Mouse (Mus musculus) forebrain, embryonic 16.5 days (tissue): ENCODE results near the gene Kcnmb4. TPM values are rescaled to one million over a fixed set of nuclear protein-coding genes. Genes with fewer than 3 reads are reported as not detected.

ENCODE experiments used
- ATAC-seq: fragments of 200-750 bp; cut with Nextera tagmentation; 2 replicates; pipeline ENCODE4 v1.8.0; 2017; ENCODE audit warnings: mild to moderate bottlenecking, moderate library complexity
- H3K27ac ChIP-seq: fragments of 300-500 bp; sonication (generic); 2 replicates; pipeline ENCODE4 v1.5.1; 2014; ENCODE audit warnings: low read length, control low read depth
- H3K27me3 ChIP-seq: fragments of 300-500 bp; sonication (generic); replicated peaks from 2 replicates; pipeline ENCODE4 v1.6.1; 2014; ENCODE audit warnings: low read length; ENCODE audit not compliant: control insufficient read depth, insufficient read depth
- H3K36me3 ChIP-seq: fragments of 300-500 bp; sonication (generic); 2 replicates; pipeline ENCODE4 v1.6.1; 2014; ENCODE audit not compliant: control insufficient read depth, insufficient read depth
- H3K4me1 ChIP-seq: fragments of 300-500 bp; sonication (generic); replicated peaks from 2 replicates; pipeline ENCODE4 v1.6.1; 2014; ENCODE audit warnings: low read length; ENCODE audit not compliant: control insufficient read depth, insufficient read depth
- H3K4me2 ChIP-seq: fragments of 300-500 bp; sonication (generic); 2 replicates; pipeline ENCODE4 v1.6.1; 2014; ENCODE audit warnings: mild to moderate bottlenecking, low read length, control low read depth
- H3K4me3 ChIP-seq: fragments of 300-500 bp; sonication (generic); replicated peaks from 2 replicates; pipeline ENCODE4 v1.5.1; 2014; ENCODE audit warnings: mild to moderate bottlenecking, low read length, control low read depth
- H3K9ac ChIP-seq: fragments of 300-500 bp; sonication (generic); replicated peaks from 2 replicates; pipeline ENCODE4 v1.6.1; 2014; ENCODE audit warnings: low read depth, low read length, control low read depth
- H3K9me3 ChIP-seq: fragments of 300-500 bp; sonication (generic); 2 replicates; pipeline ENCODE4 v1.6.1; 2016; ENCODE audit warnings: low read length; ENCODE audit not compliant: control insufficient read depth
- WGBS: fragments of 180-500 bp; shearing (Covaris S2); extraction: QIAGEN DNeasy Blood & Tissue Kit; methylation state at CpG from one replicate; pipeline ENCODE4 v1.1.7; 2014; 5-methylcytosine and 5-hydroxymethylcytosine counted together
- polyA plus RNA-seq: library from polyadenylated mRNA; unstranded; fragments of >200 nt; fragmentation: Nextera tagmentation; extraction: Ambion mirVana; gene quantifications from 2 replicates; pipeline ENCODE4 v1.2.1, GENCODE M21; 2015

The Kcnmb4 gene
- polyA plus RNA-seq: 21.2 and 23.1 TPM in 2 replicates

DNA sequence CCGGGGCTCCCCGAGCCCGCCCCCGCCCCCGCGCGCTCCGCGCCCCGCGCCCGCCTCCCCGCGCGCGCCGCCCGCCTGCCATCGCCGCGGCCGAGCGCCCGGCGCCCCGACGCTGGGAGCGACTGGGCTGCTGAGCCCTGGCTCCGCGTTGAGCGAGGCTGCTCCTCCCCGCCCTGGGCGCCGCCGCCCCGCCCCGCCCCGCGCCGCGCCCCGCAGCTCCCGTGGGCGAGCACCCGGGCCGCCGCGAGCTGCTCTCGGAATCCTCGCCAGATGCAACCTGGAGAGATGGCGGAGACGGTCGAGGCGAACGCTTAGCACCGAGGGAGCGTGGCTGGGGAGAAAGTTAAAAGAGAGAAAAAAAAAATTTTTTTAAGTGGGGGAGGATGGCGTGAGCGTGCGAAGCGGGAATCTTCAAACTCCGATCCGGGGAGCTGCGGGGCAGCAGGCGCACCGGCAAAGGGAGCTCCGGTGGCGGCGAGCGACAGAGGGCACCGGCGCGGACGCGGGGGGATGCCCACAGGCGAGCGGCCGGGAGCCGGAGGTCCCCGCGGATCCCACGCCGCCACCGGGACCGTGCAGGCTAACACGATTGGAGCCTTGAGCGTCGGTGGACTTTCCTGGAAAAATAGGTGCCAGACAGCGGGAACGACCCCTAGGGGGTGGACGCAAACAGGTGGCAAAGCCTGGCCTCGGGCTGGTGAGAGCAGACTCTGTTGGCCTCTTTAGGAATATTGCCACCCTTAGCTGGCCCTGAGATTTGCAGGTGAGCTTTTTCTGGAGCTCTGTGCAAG, at the start of gene Kcnmb4:
Kcnmb4 (minus strand) TSS at position 120 of the 791 bp plus-strand sequence.
- Histone ChIP-seq H3K27me3 (no peaks in the 10 kb centered on the region), H3K4me3 (peak within 1 kb of the TSS; percentile 87), H3K36me3 (no peaks in the 10 kb centered on the region), H3K27ac (peak within 1 kb of the TSS; percentile 92), H3K4me2 (peak within 1 kb of the TSS; percentile 91), H3K9ac (peak within 1 kb of the TSS; percentile 87), H3K9me3 (no peaks in the 10 kb centered on the region), H3K4me1 (peaks cover 36% of the 10 kb centered on the region)
- WGBS: under 1% methylated on average over 62 of the region's 92 CpGs
- ATAC-seq: peak; percentile 84

DNA sequence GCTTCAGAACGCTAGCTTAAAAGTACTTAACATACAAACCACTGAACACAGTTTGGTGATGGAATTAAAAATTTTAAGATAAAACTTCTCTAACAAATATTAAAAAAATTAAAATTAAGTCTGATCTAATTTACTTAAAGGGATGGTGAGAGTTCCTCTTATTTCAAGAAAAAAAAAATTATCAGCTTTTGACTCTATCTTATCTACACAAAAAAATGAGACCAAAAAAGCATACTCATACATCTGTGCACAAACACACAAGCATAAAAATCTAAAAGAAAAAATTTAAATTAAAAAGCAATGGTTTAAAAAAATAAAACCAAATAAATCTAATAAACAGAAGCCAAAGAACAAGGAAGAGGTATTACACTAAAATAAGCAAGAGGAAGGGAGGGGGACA, 45.9 kb upstream of the Kcnmb4 start:
- Histone ChIP-seq H3K27ac (no peak overlapping the region), H3K4me1 (no peaks in the 10 kb centered on the region), H3K4me2 (no peak overlapping the region), H3K9ac (no peak overlapping the region), H3K9me3 (no peaks in the 10 kb centered on the region), H3K4me3 (no peak overlapping the region), H3K36me3 (no peaks in the 10 kb centered on the region), H3K27me3 (no peaks in the 10 kb centered on the region)
- ATAC-seq: no peak
- WGBS: 87% methylated on average over 1 of the region's 1 CpGs

- no peaks in the 10 kb centered on the region for H3K27me3 ChIP-seq
- ATAC-seq: no peak
- no peak overlapping the region for H3K27ac ChIP-seq
- H3K4me1 ChIP-seq: 0 out of 2 replicates have a peak, but pooled peaks cover 3% of the 10 kb centered on the region
- H3K4me3 ChIP-seq: no peak overlapping the region
- 93% methylated on average over 6 of the region's 6 CpGs for WGBS
- no peak overlapping the region for H3K9ac ChIP-seq
- H3K4me2 ChIP-seq: no peak overlapping the region
- no peaks in the 10 kb centered on the region for H3K9me3 ChIP-seq
- H3K36me3 ChIP-seq: no peaks in the 10 kb centered on the region
Measured at GRCm38 (mm10) chr10:116515590-116515989, 41.9 kb upstream of the Kcnmb4 start.

- Histone ChIP-seq H3K27me3 (no peaks in the 10 kb centered on the region), H3K27ac (no peak overlapping the region), H3K9me3 (no peaks in the 10 kb centered on the region), H3K36me3 (no peaks in the 10 kb centered on the region), H3K9ac (no peak overlapping the region), H3K4me2 (no peak overlapping the region), H3K4me3 (no peak overlapping the region), H3K4me1 (0 out of 2 replicates have a peak, but pooled peaks cover 3% of the 10 kb centered on the region)
- ATAC-seq: no peak
- 95% methylated on average over 4 of the region's 4 CpGs for WGBS
Measured at GRCm38 (mm10) chr10:116515158-116515557, 41.5 kb upstream of the Kcnmb4 start.

DNA sequence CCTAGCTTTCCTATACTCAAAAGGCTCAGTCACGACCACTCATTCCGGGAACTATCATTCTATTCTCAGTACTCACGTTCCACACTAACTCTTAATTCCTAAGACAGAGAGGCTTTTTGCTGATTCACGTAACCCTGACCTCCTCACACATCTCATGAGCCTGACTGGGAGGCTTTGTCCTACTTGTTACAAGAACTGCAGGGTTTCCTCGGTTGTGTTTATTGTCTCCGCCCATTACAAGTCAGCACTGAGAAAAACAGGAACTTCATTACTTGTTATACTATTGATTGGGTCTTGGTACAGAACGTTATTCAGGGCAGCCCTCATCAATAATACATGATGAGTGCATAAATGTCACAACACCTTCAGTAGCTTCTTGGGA, 39.6 kb upstream of the Kcnmb4 start:
- H3K9ac ChIP-seq: no peak overlapping the region
- WGBS: 48% methylated on average over 7 of the region's 7 CpGs
- H3K4me1 ChIP-seq: 0 out of 2 replicates have a peak, but pooled peaks cover 3% of the 10 kb centered on the region
- H3K27me3 ChIP-seq: no peaks in the 10 kb centered on the region
- no peaks in the 10 kb centered on the region for H3K36me3 ChIP-seq
- no peak overlapping the region for H3K4me2 ChIP-seq
- H3K9me3 ChIP-seq: no peaks in the 10 kb centered on the region
- no peak overlapping the region for H3K4me3 ChIP-seq
- H3K27ac ChIP-seq: no peak overlapping the region
- no peak for ATAC-seq

- Histone ChIP-seq H3K27ac (no peak overlapping the region), H3K4me3 (no peak overlapping the region), H3K27me3 (no peaks in the 10 kb centered on the region), H3K4me1 (0 out of 2 replicates have a peak, but pooled peaks cover 3% of the 10 kb centered on the region), H3K36me3 (no peaks in the 10 kb centered on the region), H3K9ac (no peak overlapping the region), H3K9me3 (no peaks in the 10 kb centered on the region), H3K4me2 (no peak overlapping the region)
- no peak for ATAC-seq
- WGBS: 83% methylated on average over 11 of the region's 11 CpGs
Measured at GRCm38 (mm10) chr10:116512521-116513253, 39.0 kb upstream of the Kcnmb4 start.

- no peak overlapping the region for H3K4me2 ChIP-seq
- 86% methylated on average over 7 of the region's 7 CpGs for WGBS
- no peaks in the 10 kb centered on the region for H3K4me1 ChIP-seq
- no peaks in the 10 kb centered on the region for H3K36me3 ChIP-seq
- H3K9ac ChIP-seq: no peak overlapping the region
- H3K9me3 ChIP-seq: no peaks in the 10 kb centered on the region
- H3K4me3 ChIP-seq: no peak overlapping the region
- H3K27ac ChIP-seq: no peak overlapping the region
- no peaks in the 10 kb centered on the region for H3K27me3 ChIP-seq
- no peak for ATAC-seq
Measured at GRCm38 (mm10) chr10:116505303-116506014, 31.8 kb upstream of the Kcnmb4 start.

DNA sequence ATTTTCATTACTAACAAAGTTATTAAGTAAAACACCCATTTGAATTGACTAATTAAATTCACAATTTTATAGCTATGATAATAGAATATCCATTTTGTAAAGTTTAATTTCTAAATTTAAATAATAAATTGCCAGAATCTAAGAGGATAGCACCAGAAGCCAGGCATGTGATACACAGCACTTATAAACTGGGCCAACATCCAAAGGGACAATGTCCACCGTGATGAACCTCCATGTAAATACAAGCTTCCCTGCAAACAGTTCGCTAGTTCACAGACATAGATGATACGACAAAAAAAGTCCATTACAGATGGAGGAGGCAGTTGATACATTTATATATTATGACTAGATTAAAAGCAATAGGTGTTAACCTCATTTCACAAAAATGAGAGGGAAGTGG, 19.1 kb upstream of the Kcnmb4 start:
- Histone ChIP-seq H3K4me1 (no peaks in the 10 kb centered on the region), H3K27ac (no peak overlapping the region), H3K36me3 (peaks cover 20% of the 10 kb centered on the region), H3K9me3 (no peaks in the 10 kb centered on the region), H3K9ac (no peak overlapping the region), H3K4me2 (no peak overlapping the region), H3K27me3 (no peaks in the 10 kb centered on the region), H3K4me3 (no peak overlapping the region)
- 91% methylated on average over 3 of the region's 3 CpGs for WGBS
- ATAC-seq: no peak
